Mouse (Mus musculus) spleen, adult 2 months (tissue): ENCODE measurements around the gene H2-Ab1. TPM values are rescaled to one million over a fixed set of nuclear protein-coding genes. Genes with fewer than 3 reads are reported as not detected.

Experiments
- DNase-seq, 2 experiments: peaks; one replicate each; pipeline versions ENCODE4 v3.0.0 to v3.0.0-alpha.2; 2012 to 2021; ENCODE audit warnings: low spot score in 2 of 2, low read depth in 1 of 2
- H3K27ac ChIP-seq: fragments of 200-500 bp; 2 replicates; pipeline ENCODE4 v1.5.1; 2012; ENCODE audit warnings: low read length, inconsistent platforms; ENCODE audit not compliant: insufficient read depth
- H3K27me3 ChIP-seq: fragments of 200-500 bp; 2 replicates; pipeline ENCODE4 v1.6.1; 2012; ENCODE audit warnings: mild to moderate bottlenecking, moderate library complexity, low read length, inconsistent platforms; ENCODE audit not compliant: control insufficient read depth, insufficient read depth
- H3K36me3 ChIP-seq: fragments of 200-500 bp; 2 replicates; pipeline ENCODE4 v1.6.1; 2012; ENCODE audit warnings: mild to moderate bottlenecking, low read length, inconsistent platforms; ENCODE audit not compliant: control insufficient read depth, insufficient read depth
- H3K4me1 ChIP-seq: fragments of 200-500 bp; 2 replicates; pipeline ENCODE4 v1.6.1; 2011; ENCODE audit warnings: inconsistent platforms; ENCODE audit not compliant: control insufficient read depth, insufficient read depth, insufficient read length
- H3K4me3 ChIP-seq: fragments of 200-500 bp; 2 replicates; pipeline ENCODE4 v1.5.1; 2011; ENCODE audit warnings: mild to moderate bottlenecking, inconsistent platforms; ENCODE audit not compliant: insufficient read depth, insufficient read length; ENCODE audit errors: extremely low read depth
- CTCF ChIP-seq: fragments of 200-500 bp; IDR thresholded peaks from 2 replicates; pipeline ENCODE4 v1.5.1; 2011; ENCODE audit warnings: mild to moderate bottlenecking, inconsistent platforms; ENCODE audit not compliant: insufficient read depth, insufficient read length, insufficient replicate concordance; ENCODE audit errors: extremely low read depth
- POLR2A ChIP-seq: fragments of 200-500 bp; IDR thresholded peaks from 2 replicates; pipeline ENCODE4 v1.6.1; 2011; ENCODE audit warnings: low read depth, low read length, inconsistent platforms
- WGBS: fragments of 180-500 bp; shearing (Covaris S2); methylation state at CpG from one replicate; pipeline ENCODE4 v1.1.7; 2018; 5-methylcytosine and 5-hydroxymethylcytosine counted together
- polyA plus RNA-seq: library from polyadenylated mRNA; depleted of rRNA; stranded (reverse); fragments of >200 nt; gene quantifications from 2 replicates; pipeline ENCODE4 v1.2.3, GENCODE M21; 2012

The H2-Ab1 gene
- polyA plus RNA-seq, 1 experiment: 5,504 TPM

- peaks cover 6% of the 10 kb centered on the region; the same call in 1 of the 2 replicates for H3K4me1 ChIP-seq
- no peaks in the 10 kb centered on the region for H3K27me3 ChIP-seq
- peaks cover 31% of the 10 kb centered on the region for H3K36me3 ChIP-seq
- H3K4me3 ChIP-seq: no peak overlapping the region
- 98% methylated on average over 1 of the region's 1 CpGs for WGBS
- no peak overlapping the region for H3K27ac ChIP-seq
- TF ChIP-seq POLR2A: no peak
- no peak for TF ChIP-seq CTCF
- DNase-seq: no peak
Measured at GRCm38 (mm10) chr17:34272102-34272501, 14.6 kb downstream of the H2-Ab1 start.

DNA sequence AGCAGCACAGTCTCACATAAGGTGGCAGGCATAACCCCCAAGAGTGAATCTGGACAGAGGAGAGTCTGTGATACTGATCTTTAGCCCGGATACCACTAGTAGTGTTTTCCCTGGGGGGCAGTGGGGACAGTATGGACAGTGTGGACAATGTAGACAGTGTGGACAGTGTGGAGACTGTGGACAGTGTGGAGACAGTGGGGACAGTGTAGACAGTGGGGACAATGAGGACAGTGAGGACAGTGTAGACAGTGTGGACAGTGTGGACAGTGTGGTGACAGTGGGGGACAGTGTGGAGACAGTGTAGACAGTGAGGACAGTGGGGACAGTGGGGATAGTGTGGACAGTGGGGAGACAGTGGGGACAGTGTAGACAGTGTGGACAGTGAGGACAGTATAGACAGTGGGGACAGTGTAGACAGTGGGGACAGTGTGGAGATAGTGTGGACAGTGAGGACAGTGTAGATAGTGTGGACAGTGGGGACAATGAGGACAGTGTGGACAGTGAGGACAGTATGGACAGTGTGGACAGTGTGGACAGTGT lies 23.1 kb downstream of the H2-Ab1 start:
- peaks cover 39% of the 10 kb centered on the region for H3K36me3 ChIP-seq
- peaks cover 9% of the 10 kb centered on the region; the same call in 1 of the 2 replicates for H3K4me1 ChIP-seq
- WGBS: 90% methylated on average over 1 of the region's 1 CpGs
- TF ChIP-seq CTCF (no peak), POLR2A (no peak)
- H3K27ac ChIP-seq: no peak overlapping the region
- no peak overlapping the region for H3K4me3 ChIP-seq
- no peak for DNase-seq
- no peaks in the 10 kb centered on the region for H3K27me3 ChIP-seq

GRCm38 (mm10) chr17:34281836-34282235 lies 24.3 kb downstream of the H2-Ab1 start:
- Histone ChIP-seq H3K4me3 (no peak overlapping the region), H3K36me3 (peaks cover 45% of the 10 kb centered on the region), H3K27ac (no peak overlapping the region), H3K4me1 (peaks cover 9% of the 10 kb centered on the region; the same call in 1 of the 2 replicates), H3K27me3 (no peaks in the 10 kb centered on the region)
- 76% methylated on average over 1 of the region's 1 CpGs for WGBS
- TF ChIP-seq POLR2A: no peak
- no peak for TF ChIP-seq CTCF
- no peak for DNase-seq

DNA sequence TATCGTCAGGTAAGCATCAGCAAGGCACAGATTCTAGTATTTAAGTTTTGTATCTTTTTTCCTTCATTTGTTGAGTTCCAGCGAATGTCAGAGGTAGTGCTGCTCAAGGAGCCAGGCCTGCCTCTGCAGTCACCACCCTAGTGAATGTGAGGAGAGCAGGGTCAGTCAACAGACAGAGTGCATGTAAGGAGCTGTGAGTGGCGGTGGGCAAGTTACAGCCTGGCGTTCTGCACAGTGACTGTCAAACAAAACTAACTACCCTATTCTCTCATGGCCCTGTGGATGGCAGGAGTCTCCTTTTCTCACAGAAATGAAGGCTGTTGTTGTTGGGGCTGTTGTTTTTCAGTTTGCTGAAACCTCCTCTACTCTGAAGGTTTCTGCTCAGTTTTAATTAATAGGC lies 27.9 kb downstream of the H2-Ab1 start:
- Histone ChIP-seq H3K27ac (peak overlapping the region; percentile 13; the same call in 1 of the 2 replicates), H3K4me1 (peaks cover 13% of the 10 kb centered on the region; the same call in 1 of the 2 replicates), H3K4me3 (peak overlapping the region; percentile 89), H3K36me3 (peaks cover 38% of the 10 kb centered on the region), H3K27me3 (no peaks in the 10 kb centered on the region)
- no peak for DNase-seq
- WGBS: 81% methylated on average over 4 of the region's 4 CpGs
- TF ChIP-seq POLR2A: no peak
- TF ChIP-seq CTCF: no peak

GRCm38 (mm10) chr17:34285848-34286247 lies 28.4 kb downstream of the H2-Ab1 start:
- no peak; the same call in 1 of the 2 replicates for TF ChIP-seq POLR2A
- TF ChIP-seq CTCF: peak; percentile 67; the same call in 1 of the 2 replicates
- H3K4me3 ChIP-seq: peak overlapping the region; percentile 89
- no peaks in the 10 kb centered on the region for H3K27me3 ChIP-seq
- 50% methylated on average over 4 of the region's 4 CpGs for WGBS
- peaks cover 15% of the 10 kb centered on the region; the same call in 1 of the 2 replicates for H3K4me1 ChIP-seq
- peaks cover 38% of the 10 kb centered on the region for H3K36me3 ChIP-seq
- 0 out of 2 replicates have a peak overlapping the region, but pooled peaks have one; percentile 51 for H3K27ac ChIP-seq
- peak in 1 of 2 experiments; percentile 73 for DNase-seq

DNA sequence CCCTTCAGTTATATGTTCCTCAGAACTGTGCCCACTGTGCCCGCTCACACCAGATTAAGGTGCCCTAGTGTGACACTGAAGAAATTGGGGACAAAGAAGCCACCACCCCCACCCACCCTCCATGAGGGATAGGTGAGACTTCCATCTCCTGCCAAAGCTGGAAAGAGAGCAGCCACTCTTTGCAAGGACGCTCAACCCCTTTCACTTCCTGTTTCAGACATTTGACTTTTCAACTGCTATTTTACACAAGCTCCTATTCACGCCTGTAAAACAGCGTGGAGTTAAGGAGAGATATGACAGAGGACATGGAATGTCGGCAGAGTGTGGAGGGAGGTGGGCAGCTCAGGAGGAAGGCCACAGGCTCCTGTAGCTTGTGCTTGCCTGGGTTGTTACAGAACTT lies 29.0 kb downstream of the H2-Ab1 start:
- H3K4me1 ChIP-seq: peaks cover 16% of the 10 kb centered on the region; the same call in 1 of the 2 replicates
- 38% methylated on average over 5 of the region's 5 CpGs for WGBS

GRCm38 (mm10) chr17:34286999-34287398 lies 29.5 kb downstream of the H2-Ab1 start:
- Histone ChIP-seq H3K4me3 (peak overlapping the region; percentile 89), H3K36me3 (peaks cover 31% of the 10 kb centered on the region), H3K27me3 (no peaks in the 10 kb centered on the region), H3K27ac (peak overlapping the region; percentile 99), H3K4me1 (peaks cover 16% of the 10 kb centered on the region; the same call in 1 of the 2 replicates)
- no peak for TF ChIP-seq CTCF
- no peak for TF ChIP-seq POLR2A
- WGBS: 27% methylated on average over 6 of the region's 6 CpGs
- DNase-seq: no peak

More for the DNA sequence above, 29.0 kb downstream of the H2-Ab1 start:
- TF ChIP-seq CTCF: no peak
- no peak for TF ChIP-seq POLR2A
- peaks cover 34% of the 10 kb centered on the region for H3K36me3 ChIP-seq
- no peak for DNase-seq
- H3K27me3 ChIP-seq: no peaks in the 10 kb centered on the region
- H3K27ac ChIP-seq: peak overlapping the region; percentile 99
- peak overlapping the region; percentile 89 for H3K4me3 ChIP-seq
